Mouse (Mus musculus): ENCODE results near the gene Dohh. TPM values are rescaled to one million over a fixed set of nuclear protein-coding genes. Genes with fewer than 3 reads are reported as not detected.

The Dohh gene
- total RNA-seq, 2 experiments from 2014 or later, result 41.1 to 44.1 TPM

DNA sequence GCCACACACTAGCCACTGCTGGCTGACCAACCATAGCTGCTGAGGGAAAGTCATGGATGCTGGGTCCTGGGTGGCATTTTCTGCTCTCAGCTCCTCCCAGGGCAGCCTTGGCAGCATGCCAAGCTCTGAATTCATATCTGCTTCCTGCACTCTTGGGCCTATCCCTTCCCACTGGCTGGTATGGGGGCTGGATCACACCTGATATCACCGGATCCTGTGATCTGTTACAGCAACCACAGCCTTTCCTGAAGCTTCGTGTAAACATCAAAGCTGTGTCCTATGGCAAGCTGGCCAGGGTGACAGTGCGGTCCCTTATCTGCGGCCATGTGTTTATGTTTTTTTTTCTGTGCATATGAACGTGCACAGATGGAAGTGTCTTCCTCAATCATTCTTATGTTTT lies 2.2 kb upstream of the Dohh start:
- DNase-seq (ENCODE audit: low spot score), result no peak

DNA sequence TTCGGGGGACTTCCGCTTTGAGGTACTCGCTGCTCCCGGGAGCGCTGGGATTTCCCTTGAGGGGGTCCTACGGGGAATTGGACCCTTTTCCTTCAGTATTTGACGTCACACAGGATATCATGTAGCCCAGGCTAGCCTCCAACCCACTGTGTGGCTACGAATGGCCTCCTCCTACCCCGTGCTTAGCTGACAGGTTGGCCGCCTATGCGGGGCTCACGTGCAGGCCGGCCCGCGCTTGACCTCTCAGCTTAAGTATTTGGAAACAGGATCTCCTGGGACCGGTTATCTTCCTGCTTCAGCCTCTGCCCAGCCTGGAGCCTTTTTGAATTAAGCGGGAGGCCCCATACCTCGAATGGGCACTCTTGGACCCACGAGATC lies 366 bp downstream of the Dohh start:
- DNase-seq (ENCODE audit: low spot score), result no peak

DNA sequence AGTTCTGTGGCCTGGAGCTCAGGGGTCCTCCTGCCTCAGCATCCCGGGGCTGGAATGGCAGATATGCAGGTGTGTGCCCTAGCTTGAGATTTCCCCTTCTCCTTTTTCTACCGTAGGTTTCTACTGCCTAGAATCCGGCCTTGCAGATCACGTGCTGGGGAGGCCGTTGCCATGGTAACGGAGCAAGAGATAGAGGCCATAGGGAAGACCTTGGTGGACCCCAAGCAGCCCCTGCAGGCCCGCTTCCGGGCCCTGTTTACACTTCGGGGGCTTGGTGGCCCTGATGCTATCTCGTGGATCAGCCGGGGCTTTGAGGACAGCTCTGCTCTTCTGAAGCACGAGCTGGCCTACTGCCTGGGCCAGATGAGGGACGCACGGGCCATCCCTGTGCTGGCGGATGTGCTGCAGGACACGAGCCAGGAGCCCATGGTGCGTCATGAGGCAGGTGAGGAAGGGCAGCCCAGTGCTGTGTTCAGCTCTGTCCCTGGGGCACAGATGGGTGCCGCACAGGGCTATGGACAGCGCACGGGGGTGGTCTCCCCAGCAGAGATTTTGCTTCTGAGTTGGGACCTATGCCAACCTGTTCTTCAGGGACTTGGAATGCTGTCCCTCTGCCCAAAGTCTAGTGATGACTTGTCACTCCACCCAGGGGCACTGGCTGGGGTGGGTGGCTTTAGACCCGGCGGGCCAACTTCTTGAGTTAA lies 1.5 kb downstream of the Dohh start:
- DNase-seq (ENCODE audit: low spot score), result no peak

DNA sequence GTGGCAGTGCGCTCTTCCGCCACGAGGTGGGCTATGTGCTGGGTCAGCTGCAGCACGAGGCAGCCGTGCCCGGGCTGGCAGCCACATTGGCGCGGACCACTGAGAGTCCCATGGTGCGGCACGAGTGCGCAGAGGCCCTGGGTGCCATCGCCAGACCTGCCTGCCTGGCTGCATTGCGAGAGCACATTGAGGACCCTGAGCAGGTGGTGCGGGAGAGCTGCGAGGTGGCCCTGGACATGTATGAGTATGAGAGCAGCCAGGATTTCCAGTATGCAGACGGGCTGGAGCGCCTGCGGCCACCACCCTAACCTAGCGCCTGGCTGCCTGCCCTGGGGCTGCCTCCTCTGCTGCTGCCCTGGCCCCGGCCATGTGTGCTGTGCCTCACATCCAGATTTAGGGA lies 3.5 kb downstream of the Dohh start:
- DNase-seq (ENCODE audit: low spot score), result no peak

DNA sequence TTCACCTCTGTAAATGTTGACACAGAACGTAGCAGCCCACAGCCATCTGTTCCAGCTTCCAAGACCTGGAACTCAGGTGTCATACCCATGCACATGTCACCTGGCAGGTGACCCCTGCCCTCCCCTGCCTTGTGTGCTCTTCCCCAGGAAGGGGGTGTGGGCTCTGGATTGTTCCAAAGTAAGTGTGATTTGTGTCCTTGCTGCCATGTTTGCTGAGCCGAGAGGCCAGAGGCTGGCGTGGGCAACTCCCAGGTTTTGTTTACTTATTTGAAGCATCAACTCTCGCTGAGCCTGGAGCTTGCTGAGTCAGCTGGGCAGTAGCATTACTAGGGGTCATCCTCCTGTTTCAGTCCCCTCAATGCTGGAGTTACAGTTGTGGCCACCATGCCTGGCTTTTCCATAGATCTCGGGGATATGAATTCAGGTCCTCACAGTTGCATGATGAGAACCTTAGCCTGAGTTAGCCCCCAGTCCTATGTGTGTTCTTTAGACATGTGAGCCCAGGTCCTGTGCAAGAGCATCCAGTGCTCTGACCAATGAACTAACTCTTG lies 4.4 kb downstream of the Dohh start, which contains the start of gene Gm48552:
Gm48552 (plus strand) TSS at position 501 of the 551 bp plus-strand sequence.
- DNase-seq (ENCODE audit: low spot score), result no peak

DNA sequence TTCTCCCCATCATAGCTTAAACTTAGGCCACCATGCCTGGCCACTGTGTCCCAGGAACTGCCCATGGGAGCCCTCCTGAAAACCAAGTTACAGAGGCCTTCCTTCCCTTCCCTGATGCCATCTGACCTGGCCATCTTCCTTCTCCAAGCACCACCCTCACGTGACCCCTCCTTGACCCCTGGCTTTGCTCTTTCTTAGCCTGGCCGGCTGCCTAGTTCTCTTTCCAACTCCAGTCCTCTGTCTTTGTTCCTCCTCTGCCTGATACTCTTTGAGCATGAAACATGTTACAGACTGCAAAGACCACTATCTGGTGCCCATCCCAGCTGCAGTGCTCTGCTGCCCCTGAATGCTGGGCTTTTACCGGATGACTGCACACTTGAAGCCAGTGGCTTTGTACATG lies 5.1 kb downstream of the Dohh start:
- no peak for DNase-seq (ENCODE audit: low spot score)

DNA sequence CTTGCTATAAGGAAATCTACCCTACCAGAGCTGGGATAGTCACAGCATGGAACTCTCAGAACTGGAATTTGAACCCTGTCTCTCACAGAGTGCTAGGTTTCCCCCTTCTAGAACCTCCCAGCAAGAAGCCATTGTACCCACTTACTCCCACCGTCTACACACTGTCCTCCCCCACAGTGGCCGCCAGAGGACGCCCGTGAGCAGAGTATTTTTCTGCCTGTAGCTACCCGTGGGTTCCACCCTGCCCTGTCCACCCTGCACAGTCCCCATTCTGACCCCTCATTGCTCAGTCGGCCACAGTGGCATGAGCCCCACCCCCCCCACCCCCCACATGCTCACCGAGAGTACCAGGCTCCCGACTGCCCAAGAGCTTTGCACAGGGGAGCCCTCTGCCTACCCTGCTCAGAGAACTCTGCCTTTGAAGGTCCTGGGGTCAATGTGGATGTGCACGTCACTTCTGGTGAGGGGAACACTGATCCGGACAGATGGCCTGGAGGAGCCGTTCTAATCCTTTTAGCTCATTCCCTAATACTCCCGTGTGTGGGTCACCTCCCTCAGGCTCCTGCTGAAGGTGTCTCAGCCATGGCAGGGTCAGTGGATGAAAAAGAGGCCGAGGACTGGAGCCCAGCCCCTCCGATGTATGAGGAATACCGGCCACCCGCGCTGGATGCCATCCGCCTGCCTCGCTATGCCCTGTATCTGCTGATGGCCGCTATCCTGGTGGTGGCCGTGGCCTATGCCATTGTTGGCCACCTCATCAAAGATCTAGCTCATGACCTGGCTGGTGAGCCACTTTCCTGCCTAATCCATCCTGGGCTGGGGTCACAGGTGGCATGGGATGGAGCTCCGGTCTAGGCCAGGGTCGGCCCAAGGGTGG lies 5.8 kb downstream of the Dohh start:
- peak; percentile 76 for DNase-seq (ENCODE audit: low spot score)

DNA sequence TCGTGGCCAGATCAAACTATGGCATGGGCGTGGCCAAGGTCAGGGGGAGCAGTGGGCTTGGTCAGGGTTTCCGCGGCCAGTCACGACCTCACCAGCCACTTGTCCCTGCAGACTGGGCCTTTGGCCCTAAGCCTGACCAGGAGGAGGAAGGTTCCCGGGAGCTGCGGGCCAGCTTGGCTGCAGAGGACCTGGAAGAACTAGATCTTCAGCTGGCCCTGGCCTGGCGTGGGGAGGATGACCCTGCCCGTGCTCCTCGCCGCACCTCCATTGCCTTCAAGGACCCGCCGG lies 6.4 kb downstream of the Dohh start:
- DNase-seq (ENCODE audit: low spot score), result no peak

DNA sequence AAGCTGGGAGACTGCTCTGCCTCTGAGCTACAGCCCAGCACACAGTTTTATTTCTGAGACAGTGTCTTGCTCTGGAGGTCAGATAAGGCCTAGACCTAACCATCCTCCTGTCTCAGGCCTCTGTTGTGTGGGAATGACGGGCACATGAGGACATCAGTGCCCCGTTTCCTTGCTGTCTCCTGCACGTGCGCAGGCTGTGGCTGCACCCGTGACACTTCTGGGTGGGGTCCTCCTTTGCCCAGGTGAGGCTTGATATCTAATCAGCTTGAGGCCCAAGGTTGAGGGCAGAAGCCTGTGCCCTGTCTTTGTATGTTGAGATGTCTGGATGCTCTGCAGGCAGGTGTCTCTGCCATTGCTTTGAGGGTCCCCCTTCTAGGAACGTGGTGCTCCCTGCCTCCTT lies 8.0 kb downstream of the Dohh start:
- no peak for DNase-seq (ENCODE audit: low spot score)

DNA sequence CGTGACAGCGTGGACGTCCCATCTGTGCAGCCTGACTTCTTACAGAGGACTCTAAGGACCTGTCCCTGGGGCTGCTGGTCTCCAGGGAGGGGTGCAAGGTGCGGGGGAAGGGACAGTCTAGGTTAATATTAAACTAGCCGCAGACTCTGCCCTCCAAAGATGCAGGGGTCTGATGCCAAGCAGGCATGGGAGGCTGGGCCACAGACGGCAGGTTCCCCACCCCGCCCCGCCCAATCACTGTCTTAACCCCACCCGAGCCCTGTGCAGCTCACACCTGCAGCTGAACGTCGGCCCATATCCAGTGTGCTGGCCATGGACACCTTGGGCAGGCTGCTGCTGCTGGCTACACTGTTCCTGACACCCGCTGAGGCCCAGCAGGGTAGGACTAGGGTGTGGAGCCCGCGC lies 8.6 kb downstream of the Dohh start, which contains the start of gene Smim24:
Smim24 (plus strand) TSS at position 271 of the 405 bp plus-strand sequence.
- DNase-seq (ENCODE audit: low spot score), result no peak

DNA sequence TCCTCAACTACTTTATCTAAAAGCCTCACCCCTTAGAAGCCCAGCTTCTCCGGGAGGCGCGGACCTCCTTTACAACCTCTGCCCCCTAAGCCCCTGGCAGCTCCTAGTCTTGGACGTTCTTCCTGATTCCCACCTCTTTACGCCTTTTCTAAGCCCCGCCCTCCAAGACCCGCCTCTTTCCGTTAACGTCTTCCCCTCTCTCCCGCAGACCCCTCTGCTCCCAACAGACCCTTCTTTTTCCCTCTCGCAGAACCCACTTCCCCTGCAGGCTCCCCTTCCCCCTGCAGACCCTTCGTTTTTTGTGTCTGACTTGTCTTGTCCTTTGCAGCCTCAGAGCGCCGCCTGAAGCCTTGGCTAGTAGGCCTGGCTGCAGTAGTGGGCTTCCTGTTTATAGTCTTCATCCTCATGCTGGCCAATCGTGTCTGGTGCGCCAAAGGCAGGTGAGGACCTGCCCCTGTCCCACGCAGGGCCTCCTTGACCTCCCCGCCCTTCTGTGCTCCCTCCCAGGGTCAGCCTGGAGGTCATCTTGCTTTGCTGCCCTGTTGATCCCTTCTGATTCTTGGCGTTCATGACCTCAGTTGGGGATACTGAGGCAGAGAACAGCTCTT lies 9.3 kb downstream of the Dohh start:
- no peak for DNase-seq (ENCODE audit: low spot score)

DNA sequence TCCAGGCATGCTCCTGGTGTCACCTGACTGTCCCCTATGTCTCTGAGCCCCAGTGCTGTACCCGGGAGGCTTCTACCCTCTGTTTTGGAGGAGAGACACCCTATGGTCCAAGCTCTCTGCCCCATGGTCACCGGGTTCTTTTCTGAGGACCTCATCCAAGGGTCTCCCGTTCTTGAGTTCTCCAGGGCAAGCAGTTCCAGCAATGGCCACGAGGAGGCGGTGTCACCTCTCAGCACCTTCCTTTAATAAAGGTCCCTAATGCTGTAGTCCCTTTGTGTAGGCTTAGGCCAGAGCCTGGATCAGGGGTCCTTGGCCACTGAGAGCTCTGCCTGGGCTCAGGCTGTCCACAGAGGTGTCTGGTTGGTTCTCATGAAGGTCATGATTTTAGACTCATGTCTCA lies 10.9 kb downstream of the Dohh start:
- no peak for DNase-seq (ENCODE audit: low spot score)

DNA sequence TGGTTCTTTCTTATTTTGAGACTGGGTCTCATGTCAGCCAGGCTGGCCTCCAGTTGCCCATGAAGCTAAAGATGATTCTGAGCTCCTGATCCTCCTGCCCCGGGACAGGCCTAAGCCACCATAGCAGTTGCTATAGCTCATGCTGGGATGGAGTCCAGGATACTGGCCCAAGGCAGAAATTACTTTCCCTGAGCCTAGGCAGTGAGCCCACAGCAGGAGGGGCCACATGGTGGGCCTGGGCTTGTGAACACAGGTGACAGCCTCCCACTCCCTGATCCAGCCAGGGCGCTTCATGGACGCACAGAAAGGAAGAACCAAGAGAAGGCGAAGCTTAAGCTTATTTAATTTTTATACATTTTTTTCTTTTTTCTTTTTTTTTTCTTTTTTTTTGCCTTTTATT lies 11.6 kb downstream of the Dohh start:
- DNase-seq (ENCODE audit: low spot score), result no peak

DNA sequence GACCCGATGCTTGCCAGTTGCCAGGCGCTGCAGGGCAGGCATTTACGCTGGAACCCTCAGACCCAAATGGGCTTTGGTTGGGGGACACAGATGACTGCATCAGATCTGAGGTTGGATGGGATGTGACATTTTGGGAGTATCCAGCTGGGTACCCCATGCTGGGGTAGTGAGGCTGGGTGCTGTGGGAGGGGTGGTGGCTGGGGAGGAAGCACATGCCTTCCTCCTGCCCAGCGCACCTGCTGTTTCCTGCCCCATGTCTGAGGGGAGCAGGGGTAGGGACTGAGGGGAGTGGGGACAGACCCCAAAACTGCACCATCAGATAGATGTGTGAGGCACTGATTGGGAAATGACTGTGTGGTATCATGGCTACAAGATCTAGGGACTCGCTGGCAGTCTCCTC lies 12.5 kb downstream of the Dohh start:
- no peak for DNase-seq (ENCODE audit: low spot score)

DNA sequence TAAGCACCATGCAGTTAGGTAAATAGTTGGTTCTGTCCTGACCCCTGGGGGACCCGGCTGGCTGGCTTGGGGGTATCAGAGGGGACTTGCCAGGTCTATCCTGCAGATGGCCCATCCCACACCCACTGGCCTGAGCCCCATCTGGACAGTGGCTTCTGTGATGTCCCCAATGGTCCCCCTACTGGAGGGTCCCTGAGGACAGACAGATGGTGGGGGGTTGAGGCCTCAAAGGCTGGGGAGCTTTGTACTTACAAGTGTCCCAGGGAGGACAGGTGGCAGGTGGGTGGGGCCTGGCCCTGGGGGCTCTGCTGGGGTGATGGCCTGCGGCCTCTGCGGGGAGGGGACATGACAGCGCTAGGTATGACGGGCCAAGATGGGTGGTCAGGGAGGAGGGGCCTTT lies 15.1 kb downstream of the Dohh start:
- DNase-seq (ENCODE audit: low spot score), result no peak

DNA sequence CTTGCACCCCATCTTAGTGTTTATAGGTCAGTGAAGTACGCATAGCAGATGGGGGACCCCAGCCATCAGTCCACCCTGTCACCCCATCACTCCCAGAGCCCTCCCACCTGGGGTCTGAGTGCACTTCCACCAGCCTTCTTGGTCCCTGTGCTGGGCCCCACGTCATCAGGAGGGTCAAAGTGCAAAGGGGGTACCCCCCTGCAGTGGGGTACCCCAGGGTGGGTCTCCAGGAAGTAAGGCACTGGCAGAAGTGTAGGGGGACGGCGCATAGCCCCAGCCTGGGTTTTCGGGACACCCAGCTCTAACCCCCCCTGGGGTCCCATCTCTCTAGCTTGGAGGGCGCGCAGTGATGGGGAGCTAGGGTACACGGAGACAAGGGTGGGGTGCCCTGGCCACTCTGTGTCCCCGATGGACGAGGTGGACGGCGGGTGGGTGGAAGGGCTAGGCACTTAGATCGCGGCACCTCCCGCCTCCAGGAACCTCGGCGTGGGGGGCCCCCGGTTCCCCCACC lies 15.6 kb downstream of the Dohh start:
- no peak for DNase-seq (ENCODE audit: low spot score)

DNA sequence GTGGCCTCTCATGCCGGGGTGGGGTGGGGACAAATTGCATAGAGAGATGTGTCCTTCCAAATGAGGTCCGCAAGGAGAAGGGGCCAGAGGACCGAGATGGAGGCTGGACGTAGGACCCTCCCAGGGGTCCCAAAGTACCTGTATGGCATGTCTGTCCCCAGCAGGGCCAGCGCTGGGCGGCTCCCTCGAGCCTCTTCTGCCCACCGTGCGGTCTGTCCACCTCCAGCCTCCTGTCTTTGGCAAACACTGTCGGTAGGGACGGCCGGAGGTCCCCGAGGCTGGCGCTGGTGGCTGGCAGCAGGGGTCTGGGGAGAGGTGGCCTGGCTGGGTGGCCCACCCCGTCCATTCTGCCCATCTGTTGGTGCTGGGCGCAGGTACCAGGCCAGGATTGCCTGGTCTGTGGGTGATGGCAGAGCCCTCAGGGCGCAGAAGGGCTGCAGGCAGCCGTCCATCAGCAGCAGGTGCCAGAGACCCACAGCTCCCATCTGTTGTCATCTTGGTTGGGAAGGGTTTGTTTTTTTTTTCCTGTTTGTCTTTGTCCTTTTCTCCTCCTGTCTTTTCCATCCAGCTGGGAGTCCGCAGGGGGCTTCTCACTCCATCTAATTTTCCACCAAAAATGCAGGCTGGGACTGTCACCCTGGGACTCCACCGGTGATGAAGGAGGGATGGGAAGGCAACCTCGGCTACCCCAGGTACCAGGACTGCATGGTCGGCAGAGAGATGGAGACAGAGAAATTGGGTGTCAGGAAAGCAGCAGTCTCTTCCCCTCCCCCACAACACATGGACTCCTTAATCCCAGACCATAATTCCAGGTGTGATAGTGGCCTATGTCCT lies 16.4 kb downstream of the Dohh start:
- DNase-seq (ENCODE audit: low spot score), result no peak

DNA sequence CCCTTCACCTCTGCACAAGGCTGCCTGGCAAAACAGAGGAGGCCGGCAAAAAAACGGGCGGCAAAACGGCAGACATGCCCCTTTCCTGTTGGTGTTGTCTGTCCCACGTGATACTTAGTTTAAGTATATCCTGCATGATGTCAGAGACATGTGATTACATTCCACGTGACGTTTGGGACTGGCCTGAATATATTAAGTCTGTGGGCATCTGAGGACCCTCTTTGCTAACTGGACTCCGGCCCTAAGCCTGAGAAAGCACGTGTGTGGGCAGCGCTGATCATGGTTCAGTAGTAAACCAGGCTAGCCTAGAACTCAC lies 16.9 kb downstream of the Dohh start:
- no peak for DNase-seq (ENCODE audit: low spot score)

DNA sequence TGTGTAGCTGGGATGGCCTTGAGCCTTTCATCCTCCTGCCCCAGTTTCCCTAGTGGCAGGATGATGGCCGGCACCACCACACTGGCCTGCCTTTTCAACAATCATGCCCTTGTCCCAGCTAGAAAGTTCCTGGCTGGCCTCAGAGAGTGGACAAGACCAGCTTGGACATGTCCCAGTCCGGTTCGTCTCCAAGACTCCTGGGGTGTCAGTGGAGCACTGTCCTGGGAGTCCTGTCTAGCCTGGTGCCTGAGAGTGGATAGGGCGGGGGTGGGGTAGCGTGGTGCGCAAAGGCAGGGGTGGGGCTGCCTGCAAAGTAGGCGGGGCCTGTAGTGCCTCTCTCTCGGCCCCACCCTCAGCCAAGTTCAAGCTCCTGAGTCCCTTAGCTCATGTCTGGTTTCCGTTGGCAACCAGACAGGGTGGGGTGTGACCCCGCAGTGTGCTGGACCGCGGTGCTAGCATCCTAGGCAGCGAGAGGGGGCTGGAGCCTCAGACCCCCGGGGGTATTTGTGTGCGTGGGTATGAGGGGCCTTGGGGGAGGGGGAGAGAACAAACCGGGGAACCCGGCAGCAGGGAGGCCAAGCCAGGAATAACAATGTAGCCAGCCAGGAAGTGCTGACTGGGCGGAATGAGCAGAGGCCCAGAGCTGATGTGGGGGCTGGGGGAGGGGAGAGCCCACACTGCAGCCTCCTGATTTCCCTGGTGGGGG lies 17.4 kb downstream of the Dohh start:
- DNase-seq (ENCODE audit: low spot score), result peak; percentile 77

DNA sequence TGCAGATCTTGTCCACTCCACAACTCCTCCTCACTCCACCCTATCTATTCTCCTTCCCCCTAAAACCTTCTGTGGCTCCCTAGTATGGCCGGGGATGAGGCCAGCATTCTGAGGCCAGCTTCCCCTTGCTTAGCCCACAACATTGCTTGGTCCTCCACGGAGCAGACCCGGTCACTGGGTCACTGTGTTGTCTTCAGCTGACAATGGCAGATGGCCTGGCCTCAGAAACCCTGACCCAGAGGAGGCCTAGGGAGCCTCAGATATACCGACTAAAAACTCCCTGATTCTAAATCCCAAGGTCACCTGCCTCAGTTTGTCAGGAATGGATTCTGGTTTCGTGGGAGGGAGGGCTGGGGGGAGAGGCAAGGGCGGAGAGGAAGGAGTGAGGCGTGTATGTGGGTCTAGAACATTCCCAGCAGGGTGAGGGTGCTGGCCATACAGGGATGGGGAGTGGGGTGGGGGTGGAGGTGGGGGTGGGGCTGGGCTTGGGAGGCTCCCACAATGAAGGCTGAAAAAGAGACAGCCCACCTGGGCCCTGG lies 18.1 kb downstream of the Dohh start:
- DNase-seq (ENCODE audit: low spot score), result no peak

DNA sequence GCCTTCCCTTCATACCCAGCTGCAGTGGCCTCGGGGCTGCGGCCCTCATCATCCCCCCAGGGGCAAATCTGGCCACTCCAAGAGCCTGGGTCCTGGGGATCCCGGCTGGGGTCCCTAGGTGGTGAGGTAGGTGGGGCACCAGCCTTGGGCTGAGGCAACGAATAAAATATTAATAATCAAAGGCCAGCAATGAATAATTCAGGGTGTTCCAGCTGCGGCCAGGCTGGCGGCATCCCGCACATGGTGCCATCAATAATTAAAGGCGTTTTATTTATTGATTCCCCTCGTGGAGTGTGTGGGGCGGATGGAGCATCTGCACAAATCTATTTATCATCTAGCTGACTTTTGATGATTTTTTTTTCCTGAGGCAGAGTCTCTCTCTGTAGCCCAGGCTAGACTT lies 19.3 kb downstream of the Dohh start:
- no peak for DNase-seq (ENCODE audit: low spot score)

Measured in gastrocnemius, adult 18-20 months (tissue).